Mouse (Mus musculus) gastrocnemius, adult 18-20 months (tissue): Measurements from ENCODE around the gene Gm10037. TPM values are rescaled to one million over a fixed set of nuclear protein-coding genes. Genes with fewer than 3 reads are reported as not detected.
A peak's percentile ranks its signal among the peaks of the same experiment; 100 is the strongest.
"Not testable (repeated sequence)": the region's sequence is repeated elsewhere in the genome, so short reads cannot be mapped to it uniquely, and the experiment has no call there.

Source experiments
- DNase-seq: peaks from one replicate; pipeline ENCODE4 v3.0.0; 2021; ENCODE audit warnings: low spot score
- long read RNA-seq, 2 experiments: library from polyadenylated mRNA; stranded (forward); transcript quantifications; one replicate each; pipeline ENCODE4 v2.0.0; 2021
- total RNA-seq, 2 experiments: library from RNA; stranded (reverse); gene quantifications; 2 replicates each; pipeline ENCODE4 v1.2.3; 2021

Gm10037 gene
- under 1 TPM; 0.62 to 0.93 TPM for total RNA-seq
- long read RNA-seq, experiment 1, partial matches to known transcripts: 0 of 1 reads
- long read RNA-seq, experiment 1, other reads (novel, unspliced or antisense): 1 of 1 reads
- long read RNA-seq, experiment 2, partial matches to known transcripts: 0 of 1 reads
- long read RNA-seq, experiment 2, other reads (novel, unspliced or antisense): 1 of 1 reads

DNA sequence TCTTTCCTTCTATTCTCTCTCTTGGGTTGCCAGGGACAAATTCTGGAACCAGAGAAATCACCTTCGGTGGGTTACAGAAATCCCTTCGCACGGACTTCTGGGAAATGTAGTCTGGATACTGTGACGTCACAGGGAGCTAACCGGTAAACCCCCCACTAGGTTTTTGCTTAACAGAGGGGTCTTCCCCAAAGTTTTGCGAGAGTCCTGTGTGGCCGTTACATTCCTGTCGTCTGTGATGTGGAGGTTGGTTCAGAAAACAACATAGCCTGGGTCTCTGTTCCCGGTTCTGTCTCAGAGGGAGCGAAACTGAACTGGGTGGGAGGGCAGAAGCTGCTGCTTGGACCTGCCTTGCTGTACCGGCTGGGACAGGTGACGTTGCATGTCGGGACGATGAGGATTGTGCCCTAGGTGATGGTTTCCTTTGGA is at the start of gene Gm10037:
TSS of gene Gm10037 (plus strand) at position 196 of the 426 bp plus-strand sequence.
- peak; percentile 50 for DNase-seq

DNA sequence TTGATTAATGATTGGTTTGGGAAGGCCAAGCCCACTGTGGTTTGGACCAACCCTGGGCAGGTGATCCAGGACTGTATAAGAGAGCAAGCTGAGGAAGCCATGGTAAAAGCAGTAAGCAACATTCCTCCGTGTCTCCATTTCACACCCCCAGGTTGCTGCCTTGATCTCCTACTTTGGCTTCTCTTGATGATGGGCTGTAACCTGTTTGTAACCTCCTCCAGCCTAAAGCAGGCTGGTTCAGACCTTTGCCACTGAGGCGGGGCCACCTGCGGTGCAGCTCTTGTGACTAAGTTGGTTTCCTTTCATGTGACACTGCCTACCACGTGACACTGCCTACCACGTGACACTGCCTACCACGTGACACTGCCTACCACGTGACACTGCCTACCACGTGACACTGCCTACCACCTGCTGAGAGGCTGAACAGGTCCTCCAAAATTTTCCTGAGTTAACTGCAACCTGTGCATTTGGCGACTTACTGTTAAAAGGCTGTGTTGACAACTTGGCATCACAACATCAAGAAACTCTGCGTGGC is 38.9 kb upstream of the Gm10037 start:
- DNase-seq: no peak

DNA sequence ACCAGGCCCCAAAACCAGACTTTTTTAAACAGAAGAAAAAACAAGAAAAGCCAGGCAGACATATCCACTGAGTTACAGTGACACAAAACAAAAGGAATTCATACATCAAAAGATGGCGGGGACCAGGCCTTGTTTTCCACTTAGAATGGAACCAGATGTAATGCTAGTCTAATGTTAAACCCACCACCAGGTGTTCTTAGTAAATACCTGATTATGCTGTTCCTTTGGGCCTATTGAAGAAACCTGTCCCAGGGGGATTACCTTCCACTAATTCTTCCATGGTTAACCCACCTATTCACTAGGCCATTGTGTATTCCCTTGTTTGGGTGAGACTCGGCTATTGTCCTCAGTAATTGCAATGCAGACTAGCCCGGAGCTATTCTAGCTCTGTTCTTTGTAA is 32.3 kb upstream of the Gm10037 start:
- DNase-seq: no peak

DNA sequence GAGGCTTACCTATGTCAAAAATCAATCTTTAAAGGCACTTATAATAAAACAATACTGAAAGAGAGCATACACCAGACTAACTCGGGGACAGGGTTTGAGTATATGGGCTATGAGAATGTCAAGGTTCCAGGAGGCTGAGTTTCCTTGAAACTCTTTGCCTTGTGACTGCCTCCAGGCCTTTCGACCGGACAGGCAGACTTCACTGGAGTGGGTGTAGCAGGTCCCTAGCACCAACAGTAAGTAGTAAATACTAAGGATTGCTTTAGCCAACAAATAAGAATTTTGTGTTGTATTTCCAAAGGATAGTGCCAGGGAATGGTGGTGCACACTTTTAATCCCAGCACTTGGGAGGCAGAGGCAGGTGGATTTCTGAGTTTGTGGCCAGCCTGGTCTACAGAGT is 31.8 kb upstream of the Gm10037 start:
- DNase-seq: not testable (repeated sequence)

DNA sequence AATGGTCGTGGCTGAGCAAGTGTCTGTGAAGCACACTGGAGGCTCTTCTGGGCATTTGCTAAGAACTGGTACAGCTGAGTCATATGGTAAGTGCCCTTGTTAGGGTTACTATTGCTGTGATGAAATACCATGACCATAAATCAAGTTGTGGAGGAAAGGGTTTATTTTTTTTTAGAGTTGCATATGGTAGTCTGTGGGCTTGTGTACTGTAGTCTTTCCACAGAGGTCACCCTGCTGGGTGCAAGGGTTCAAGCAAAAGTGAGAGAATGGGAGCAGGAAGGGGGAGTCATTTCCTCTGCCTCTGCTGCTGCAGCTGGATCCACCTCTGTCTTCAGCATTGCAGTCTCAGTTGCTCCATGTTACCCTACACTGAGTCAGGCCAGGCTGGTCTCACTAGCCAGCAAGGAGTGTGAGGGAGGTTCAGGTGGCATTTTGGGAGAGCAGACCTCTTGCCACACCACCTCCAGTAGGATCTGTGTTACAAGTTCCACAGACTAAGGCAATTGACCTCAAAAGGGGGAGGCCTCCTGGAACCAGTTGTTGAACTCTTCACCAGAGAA is 19.2 kb upstream of the Gm10037 start:
- no peak for DNase-seq

DNA sequence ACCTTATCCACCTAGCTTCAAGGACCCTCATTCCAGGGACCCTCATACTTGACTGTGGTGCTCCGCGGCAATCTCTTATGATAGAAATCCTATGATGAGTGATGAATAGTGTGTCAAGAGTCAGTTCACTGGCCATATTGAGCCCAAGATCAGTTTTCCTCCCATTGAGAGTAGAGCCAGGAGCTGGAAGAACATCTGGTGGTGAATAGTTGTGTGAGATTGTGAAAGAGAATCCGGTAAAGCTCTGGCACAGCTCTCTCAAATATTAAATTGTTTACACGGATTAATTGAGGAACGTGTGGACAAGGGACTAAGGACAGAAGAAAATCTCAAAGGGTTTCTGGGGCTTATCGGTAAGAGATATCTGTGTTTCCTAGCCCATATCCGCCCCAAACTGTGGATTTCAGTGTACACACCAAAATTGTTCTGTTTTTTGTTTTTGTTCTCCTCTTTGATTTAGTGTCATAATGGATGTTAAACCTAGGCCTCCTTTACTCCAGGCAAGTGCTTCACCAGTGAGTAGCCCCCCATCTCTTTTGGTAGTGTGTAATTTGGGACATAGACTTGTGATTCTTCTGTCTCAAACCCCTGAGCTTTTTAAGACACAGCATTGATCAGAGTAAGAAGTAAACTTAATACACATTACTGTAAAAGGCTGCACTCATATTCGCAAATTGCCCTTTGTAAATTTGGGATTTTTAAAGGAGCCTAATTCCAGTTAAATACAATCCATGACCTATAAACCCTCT is 17.8 kb upstream of the Gm10037 start:
- DNase-seq: peak; percentile 1

DNA sequence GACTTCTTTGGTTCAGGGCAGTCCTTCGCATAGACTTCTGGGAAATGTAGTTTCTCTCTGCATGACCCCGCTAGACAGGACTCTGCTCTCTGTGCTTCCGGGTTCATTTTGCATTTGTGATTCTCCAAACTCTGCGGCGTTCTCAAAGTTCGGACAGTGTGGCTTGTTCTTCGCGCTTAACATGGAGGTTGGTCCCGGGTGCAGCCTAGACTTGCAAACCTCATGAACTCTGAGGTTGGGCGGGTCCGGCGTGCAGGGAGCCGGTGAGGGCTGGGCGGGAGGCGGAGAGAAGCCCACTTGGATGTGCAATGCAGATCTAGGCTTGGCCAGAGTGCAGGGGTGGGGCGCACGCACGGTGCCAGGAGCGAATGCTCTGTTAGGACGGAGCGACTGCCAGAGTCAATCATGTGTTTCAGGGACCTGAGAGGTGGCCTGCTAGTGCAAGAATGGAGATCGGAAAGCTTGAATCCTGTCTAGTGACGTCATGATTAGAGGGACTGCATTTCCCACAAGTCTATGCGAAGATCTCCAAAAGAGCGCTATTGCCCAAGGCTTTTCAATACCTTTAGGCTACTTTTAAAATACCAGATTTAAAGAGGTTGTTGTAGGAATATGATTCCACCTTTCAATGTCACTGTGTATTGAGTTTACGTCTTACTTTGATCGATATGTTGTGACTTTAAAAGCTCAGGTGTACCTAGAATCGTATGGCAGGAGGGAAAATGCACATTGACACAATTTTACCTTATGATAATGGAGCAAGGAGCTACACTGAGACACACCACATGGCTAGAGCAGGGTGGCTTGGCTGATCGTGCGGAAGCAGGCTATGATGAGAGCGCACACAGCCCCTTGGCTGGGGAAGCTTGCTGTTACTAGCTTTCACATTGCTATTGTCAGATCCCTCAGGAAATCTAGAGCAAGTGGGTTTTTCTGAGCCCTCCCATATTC is 16.9 kb upstream of the Gm10037 start, which contains the start of gene Zfp273:
TSS of gene Zfp273 (plus strand) at position 31 of the 951 bp plus-strand sequence.
- DNase-seq: peak; percentile 82

DNA sequence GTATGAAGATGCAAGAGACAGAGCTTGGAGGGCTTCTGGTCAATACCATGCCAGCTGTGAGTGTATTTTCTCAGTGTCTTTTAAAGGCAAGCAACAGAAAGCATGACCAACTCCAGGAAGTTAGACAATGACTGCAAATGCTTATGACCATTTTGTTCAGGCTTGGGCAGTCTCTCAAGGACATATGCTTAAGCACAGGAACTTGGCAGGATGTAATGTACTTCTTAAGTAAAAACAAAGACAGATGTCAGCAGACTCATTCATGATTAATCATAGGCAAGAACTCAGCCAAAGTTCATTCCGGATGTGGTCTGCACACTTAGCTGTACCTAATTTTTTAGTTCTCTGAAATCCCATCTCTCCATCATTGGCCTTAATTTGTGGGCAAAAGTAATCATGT is 12.3 kb upstream of the Gm10037 start:
- DNase-seq: no peak

DNA sequence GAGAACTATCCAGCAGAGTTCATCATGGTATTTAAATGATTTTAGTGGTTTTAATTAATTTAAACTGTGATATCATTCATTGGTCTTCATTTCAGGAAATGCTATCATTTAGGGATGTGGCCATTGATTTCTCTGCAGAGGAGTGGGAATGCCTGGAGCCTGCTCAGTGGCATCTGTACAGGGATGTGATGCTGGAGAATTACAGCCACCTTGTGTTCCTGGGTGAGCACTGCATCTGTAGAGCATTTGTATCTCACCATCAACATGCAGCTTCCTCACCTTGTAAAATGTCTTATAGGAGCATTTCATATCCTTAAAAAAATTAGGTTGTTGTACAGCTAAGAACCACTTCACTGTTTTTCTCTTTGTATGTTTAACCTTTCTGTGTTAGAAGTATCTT is 2.2 kb downstream of the Gm10037 start:
- DNase-seq: not testable (repeated sequence)

DNA sequence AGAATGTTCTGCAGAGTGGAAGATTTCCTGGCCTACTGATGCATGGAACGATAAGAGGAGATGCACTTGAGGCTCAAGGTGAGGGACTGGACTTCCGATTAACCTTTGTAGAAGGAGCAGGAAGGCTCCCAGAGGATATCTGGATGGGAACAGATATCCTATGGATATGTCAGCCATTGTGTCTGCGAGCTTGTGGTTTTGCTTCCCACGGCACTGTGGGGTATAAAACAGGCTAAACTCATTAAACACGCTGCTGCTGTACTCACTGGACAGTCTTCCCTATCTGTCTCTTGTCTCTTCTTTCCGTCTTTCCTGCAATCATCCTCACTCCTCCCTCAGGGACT is 12.8 kb downstream of the Gm10037 start:
- DNase-seq: no peak

DNA sequence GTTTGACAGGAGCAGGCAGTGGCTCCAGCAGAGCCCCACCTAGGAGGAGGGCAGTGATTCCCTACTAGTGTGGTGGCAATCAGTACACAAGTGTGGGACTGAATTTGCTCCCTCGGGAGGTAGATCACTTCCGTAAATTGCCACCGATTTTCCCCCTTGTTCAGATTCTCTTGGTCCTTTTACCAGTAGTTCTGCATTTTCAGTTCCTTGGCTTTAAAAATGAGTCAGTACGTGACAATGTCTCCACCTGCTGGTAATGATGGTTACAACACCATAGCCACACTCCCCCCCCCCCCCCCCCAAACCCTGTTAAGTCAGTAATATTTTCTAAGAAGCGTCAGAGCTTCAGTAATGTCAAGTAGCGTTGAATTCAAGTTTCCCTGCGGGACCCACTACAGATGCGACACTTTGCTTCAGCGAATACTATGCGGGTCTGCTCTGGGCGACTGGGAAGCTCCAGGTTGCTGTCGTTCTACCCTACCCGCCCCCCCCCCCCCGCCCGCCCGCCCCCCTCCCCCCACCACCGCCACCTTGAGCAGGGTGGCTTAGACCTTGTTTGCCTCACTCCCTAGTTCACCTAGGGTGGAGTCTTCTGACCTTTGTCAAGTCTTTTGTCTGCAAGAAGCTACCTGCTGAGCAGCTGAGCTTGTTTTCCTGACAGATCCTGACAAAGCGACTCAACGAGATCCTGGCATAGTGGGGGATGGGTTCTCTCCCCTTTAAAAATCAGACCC is 13.4 kb downstream of the Gm10037 start:
- DNase-seq: peak; percentile 67

DNA sequence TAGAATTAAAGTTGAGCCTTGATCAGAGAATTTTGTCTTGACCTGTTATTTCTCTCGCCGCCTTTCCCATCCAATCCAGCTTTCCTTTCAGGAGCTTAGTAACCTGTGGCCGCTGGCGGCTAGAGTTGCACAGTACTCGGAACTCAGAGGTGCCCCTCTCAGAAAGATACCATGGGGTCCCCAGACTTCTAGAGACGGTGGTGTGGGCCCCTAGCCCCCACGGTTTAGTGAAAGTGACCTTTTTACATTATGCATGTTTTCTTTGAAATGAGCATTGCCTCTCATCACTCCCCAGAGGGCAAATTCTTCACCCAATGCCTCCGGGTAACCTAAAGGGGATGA is 13.9 kb downstream of the Gm10037 start:
- DNase-seq: no peak

DNA sequence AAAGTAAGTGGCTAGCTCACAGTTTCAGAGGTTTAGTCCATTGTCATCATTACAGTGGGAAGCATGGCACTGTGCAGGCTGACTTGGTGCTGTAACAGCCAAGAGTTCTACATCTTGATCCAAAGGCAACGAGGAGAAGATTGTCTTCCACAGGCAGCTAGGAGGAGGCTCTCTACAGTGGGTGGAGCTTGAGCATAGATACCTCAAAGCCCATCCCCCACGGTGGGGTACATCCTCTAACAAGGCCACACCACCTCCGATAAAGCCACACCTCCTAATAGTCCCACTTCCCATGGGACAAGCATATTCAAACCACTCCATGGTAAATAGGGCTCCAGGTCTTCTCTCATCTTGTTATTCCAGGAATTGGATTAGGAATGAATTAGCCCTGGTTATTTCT is 19.5 kb downstream of the Gm10037 start:
- no peak for DNase-seq

DNA sequence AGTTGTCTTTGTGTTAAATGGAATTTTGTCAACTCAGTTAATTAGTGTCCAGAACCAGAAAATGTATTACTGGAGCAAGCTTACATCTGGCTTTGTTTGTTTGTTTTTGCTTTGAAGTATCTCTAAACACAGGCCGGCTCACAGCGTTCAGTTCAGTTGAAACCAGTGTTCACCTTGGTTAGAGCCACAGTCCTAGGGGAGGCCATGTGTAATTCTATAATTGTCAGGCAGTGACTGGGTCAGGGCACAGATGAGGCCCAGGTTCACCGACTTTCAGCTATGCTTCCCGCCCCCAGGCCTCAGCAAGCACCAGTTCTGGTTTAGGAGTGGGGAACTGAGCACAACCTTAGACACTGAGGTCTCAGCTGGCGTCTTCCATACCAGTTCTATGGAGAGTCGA is 22.2 kb downstream of the Gm10037 start:
- DNase-seq: no peak

DNA sequence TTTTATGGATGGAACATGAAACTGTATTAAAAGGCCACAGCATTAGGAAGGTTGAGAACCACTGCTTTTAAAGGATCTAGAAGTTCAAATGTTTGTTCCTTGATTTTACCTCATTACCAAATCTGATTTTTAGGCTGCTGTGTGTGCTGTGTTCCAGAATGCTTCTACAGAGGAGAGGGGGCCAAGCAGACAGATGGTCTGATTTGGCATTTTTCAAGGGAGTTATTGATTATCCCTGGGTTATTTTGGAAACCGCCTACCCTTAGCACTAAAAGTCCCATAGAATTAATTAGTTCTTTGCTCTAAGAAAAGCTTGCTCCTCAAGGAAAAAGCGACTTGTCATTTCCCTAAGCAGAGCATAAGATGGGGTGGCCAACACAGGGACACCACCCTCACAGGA is 23.1 kb downstream of the Gm10037 start:
- DNase-seq: no peak

DNA sequence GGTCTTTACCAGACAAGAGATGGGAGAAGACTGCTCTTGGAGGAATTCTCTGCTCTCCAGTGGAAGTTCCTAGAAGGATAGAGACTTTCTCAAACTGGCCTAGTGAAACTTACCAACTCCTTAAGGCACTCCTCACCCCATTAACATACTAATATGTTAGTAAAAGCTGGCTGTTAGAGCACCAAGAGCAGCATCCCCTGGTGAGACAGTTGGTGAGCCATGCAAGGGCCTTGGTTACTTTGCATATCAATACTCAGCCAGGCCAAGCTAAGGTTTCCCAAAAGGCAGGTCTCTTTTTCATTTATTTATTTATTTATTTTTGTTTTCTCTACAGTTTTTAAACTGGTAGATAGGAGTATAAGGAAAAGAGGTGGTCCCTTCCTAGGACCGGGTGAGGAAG is 26.4 kb downstream of the Gm10037 start:
- no peak for DNase-seq

DNA sequence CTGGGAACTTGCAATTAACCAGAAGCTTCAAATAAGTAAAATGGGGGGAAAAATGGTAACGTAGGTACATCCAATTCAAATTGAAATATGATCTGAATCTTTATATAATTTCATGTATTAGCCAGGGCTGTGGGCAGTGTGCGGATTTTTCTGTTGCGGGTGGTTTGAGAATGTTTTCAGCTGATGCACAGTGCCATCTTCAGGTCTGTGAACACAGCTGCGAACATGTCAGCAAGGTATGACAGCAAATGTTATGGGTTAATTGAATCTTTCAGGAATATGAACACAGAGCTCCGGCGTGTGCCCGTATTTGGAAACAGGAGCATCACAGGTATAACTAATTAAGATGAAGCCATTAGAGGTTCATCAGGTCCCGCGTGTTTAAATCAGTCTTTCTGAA is 31.6 kb downstream of the Gm10037 start:
- no peak for DNase-seq

DNA sequence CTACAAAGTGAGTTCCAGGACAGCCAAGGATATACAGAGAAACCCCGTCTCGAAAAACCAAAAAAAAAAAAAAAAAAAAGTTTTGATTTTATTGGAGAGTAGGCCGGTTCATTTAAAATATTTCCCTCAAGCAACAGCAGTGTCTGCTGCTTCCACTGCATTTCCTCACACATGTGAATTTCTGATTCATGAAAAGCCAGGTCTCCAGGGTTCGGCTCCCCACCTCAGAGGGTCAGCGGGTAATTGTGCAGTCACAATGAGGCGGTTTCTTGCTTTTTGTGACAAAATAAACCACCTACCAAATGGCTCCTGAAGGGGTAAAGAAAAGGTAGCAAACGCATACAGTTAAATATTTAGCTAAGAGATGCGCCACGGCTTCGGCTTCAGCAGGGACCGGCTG is 32.1 kb downstream of the Gm10037 start, which contains the start of gene BC048507:
TSS of gene BC048507 (plus strand) at position 301 of the 400 bp plus-strand sequence.
- no peak for DNase-seq

DNA sequence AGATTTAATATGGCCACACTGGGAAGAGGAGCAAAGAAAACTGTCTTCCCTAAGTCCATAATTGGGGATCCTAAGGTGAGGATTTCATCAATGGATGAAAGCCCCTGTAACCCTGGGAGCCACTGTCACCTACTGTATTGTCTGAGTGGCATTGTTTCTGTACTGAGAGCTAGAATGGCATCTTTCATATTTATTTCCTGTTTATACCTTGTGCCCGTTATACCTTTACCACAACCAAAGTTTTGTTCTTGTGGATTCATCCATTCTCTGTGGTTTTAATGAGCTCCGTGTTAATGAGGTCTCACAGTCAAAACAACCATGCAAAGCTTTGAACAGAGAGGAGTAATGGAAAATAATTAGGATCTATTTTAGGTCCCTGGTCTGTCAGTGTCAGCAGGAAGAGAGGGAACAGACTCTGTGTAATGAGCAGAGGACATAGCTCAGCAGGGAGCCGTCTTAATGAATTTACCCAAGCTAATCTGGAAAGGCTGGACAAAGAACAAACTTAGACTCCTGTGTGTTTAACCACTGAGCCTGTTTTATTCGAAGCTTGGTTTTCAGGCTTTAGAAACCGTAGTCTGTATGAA is 34.0 kb downstream of the Gm10037 start:
- DNase-seq: no peak

DNA sequence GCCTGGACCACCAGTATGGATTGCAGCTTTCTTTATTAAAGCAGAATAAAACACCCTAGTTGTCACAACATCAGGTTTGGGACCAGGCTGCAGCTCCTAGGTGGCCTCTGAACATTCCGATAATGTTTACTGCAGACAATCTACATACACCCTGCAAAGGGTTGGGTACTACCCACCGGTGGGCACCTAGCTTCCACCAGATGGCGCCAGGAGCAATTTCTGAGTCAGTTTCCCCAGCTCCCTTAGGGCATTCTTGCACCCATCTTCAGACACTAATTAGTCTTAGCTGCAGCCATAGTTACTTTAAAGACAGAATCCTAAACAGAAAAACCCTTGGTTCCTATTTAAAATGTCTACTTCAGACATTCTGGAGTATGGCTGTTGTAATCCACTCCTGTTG is 37.0 kb downstream of the Gm10037 start:
- DNase-seq: no peak
